In the genomic region with DNA sequence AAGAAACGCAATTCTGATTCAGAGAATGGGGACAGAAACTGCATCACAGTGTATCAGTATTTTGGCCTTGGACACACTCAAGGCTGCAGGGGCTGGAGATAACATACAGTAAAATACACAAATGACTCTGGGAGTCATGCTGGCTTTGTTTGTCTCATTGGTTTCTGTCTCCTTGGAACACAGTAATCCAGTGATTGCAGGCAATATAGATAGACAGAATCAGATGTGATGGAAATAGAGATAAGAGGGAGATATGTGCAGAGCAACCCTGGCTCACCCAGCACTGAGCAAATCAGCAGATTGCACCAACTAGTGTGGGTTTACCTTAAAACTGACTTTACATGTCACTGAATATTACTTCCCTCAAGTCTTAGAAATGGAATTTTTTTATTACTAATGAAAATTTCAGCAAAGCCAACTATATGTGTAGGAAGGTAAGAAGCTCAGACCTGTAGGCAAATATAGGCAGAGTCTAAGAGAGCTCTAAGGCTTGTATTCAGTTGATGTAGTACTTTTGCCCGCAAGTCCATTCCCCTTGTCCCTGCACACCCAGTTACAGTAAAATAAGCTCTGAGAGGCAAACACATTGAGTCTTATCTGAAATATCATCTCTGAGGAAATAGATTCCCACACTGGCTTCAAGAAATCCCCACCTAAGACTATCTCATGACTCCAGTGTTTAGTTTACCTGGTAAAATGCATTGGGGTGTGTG, we compare ENCODE assay signal across 24 mouse cellular contexts. TPM values are rescaled to one million over a fixed set of nuclear protein-coding genes. Genes with fewer than 3 reads are reported as not detected.
"Had no signal": no experiment of that assay in that cellular context is flagged by ENCODE, and none has a peak within 500 bp of the region (broad histone marks: within the 10 kb centered on the region; RNA-seq: fewer than 3 reads in every experiment).

No protein-coding gene starts in this region.

- H3K27ac ChIP-seq: kidney, embryonic 15.5 days; limb, embryonic 12.5 days; limb, embryonic 15.5 days; liver, embryonic 14.5 days; macrophage; midbrain, embryonic 13.5 days had no signal

- H3K9ac ChIP-seq: kidney, embryonic 15.5 days; limb, embryonic 12.5 days; limb, embryonic 15.5 days; liver, embryonic 14.5 days; liver, postnatal 0 days; lung, embryonic 14.5 days; midbrain, embryonic 13.5 days had no signal

- H3K9me3 ChIP-seq: kidney, embryonic 15.5 days; limb, embryonic 12.5 days; limb, embryonic 15.5 days; midbrain, embryonic 13.5 days had no signal

- DNase-seq: kidney, postnatal 10 days; kidney, postnatal 36 days; left cerebral cortex, postnatal 4 days; liver, postnatal 0 days; lung, embryonic 14.5 days; thymus, adult 2 months; thymus, postnatal 14 days; thymus, postnatal 4 days had no signal

- H3K36me3 ChIP-seq: kidney, embryonic 15.5 days; limb, embryonic 12.5 days; limb, embryonic 15.5 days; midbrain, embryonic 13.5 days had no signal

- H3K27me3 ChIP-seq: kidney, embryonic 15.5 days; limb, embryonic 12.5 days; limb, embryonic 15.5 days; midbrain, embryonic 13.5 days had no signal

- H3K4me3 ChIP-seq: kidney, embryonic 15.5 days; limb, embryonic 12.5 days; limb, embryonic 15.5 days; midbrain, embryonic 13.5 days had no signal

- H3K4me1 ChIP-seq: limb, embryonic 12.5 days; midbrain, embryonic 13.5 days had no signal

- ATAC-seq: liver, postnatal 0 days; lung, postnatal 0 days; midbrain, embryonic 13.5 days; midbrain, embryonic 16.5 days had no signal

- H3K4me2 ChIP-seq: kidney, embryonic 15.5 days; limb, embryonic 12.5 days; limb, embryonic 15.5 days; liver, embryonic 11.5 days; lung, embryonic 14.5 days; midbrain, embryonic 13.5 days had no signal

RNA-seq across cellular contexts. Expression of a gene that starts 14.0 kb away (rescaled TPM):
- total RNA-seq: layer of hippocampus, postnatal 14 days; left cerebral cortex, adult 8-10 months; left cerebral cortex, postnatal 14 days; left cerebral cortex, postnatal 4 days; megakaryocyte, adult 5-6 weeks had no signal
- polyA plus RNA-seq: limb, embryonic 12.5 days; liver, embryonic 11.5 days; lung, embryonic 14.5 days; lung, postnatal 0 days; macrophage; midbrain, embryonic 16.5 days; neural tube, embryonic 11.5 days had no signal

RNA-seq across cellular contexts. Expression of a gene that starts 54.8 kb away (rescaled TPM):
- total RNA-seq: left cerebral cortex, postnatal 14 days had no signal
- polyA plus RNA-seq: limb, embryonic 12.5 days; liver, embryonic 11.5 days; small intestine, adult 2 months; stomach, embryonic 16.5 days; thymus, adult 2 months had no signal
